Mouse (Mus musculus): Measurements from ENCODE around the gene Dgkd.

Dgkd gene

DNA sequence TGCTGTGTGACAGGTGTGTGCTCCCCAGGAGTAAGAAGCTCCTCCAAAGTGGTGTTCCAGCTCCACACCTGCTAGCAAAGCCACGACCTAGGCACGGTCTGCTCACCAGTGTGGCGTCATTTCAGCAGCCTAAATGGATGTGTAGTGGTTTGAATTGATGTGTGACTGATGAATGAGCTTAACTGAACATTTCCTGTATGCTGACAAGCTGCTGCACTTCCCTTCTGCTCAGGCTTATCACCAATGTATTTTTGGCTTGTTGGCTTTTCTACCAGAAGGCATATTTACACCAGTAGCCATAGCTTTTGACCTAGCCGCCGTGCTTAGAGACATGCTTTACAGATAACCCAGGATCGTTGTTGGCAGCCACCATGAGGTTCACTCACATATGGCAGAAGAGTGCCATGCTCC lies 94.6 kb downstream of the Dgkd start:
- DNase-seq = peak; percentile 29

DNA sequence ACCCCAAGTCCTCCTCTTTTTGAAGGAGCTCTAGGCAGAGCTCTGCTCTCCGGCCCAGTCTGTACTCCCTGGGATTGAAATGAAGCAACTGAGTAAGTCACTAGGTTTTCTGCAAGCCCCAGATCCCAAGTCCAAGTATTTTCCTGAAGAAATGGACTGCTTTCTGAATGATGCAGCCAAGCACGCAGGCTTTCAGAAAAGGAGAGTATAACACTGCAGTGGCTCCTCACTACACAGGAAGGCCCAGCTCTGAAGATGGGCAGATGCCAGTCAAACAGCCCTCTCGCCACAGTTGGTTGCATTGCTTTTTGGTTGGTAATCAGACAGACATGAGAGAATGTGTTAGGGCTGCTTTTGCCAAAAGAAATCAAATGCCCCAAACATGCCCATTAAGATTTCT lies 98.6 kb downstream of the Dgkd start:
- DNase-seq = no peak

DNA sequence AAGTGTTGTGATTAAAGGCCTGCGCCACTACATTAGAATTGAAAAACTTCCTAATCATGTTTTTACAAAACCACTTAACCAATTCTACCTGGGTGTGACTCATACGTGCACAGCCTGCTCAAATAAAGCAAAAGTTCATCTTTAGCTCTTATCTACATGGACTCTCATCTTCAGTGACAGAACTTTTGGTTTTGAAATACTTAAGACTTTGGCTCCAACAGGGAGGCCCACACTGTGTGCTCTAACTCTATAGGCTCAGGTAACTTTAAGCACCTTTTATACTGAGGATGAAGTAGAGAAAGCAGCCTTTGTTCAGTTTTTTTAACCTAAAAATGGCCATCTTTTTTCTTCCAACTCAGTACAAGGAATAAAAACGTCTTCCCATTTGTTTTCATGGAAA lies 100.0 kb downstream of the Dgkd start:
- DNase-seq = no peak

DNA sequence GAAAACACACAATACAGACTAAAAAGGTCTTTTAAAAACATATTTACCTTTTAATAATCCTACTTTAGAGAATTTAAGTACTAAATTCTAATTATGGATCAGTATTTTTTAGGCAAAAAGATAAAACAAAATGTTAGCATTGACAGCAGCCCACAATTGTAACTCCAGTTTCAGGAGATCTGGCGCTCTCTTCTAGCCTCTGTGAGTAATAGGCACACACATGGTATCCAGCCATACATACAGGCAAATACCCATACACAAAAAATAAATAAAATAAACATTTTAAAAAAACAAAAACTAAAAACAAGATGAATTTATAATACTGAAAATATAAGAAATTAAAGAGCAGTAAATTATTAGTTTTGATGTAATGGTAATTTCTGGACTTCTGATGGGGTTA lies 105.8 kb downstream of the Dgkd start:
- DNase-seq = no peak

DNA sequence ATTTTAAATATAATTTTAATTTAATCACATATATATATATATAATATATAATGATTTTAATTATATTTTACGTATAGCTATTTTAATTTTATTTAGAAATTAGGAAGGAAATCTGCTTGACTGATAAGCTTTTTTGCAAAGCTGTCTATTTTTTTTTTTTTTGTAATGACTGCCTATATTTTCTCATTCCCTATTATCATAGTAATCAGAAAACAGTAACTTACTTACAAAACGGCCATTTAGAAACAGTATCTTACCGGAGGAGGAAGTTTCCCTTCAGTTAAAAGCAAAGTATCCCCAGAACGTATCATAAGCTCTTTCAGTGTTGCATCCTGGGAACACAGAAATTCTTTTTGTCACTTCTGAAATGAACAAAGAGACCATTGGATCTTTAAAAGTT lies 106.4 kb downstream of the Dgkd start:
- DNase-seq = no peak

DNA sequence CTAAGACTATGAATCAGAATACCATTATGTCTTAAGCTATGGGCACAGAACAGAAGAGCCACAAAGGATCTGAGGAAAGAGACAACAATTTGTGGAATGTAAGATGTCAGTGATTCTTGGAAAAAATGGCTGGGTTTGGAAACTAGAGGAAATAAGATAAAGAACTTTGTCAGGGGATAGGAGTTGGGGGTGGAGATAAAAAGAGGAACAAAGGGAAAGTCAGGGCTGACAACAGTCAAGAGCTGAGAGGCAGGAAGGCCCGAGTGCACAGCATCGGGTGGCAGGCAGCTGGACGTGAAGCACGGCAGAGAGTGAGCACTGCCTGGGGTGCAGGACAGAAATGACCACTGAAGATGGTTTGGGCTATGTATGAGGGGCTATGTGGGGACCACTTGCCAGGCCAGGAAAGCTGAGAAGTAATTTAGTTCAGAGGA lies 106.9 kb downstream of the Dgkd start:
- no peak for DNase-seq

DNA sequence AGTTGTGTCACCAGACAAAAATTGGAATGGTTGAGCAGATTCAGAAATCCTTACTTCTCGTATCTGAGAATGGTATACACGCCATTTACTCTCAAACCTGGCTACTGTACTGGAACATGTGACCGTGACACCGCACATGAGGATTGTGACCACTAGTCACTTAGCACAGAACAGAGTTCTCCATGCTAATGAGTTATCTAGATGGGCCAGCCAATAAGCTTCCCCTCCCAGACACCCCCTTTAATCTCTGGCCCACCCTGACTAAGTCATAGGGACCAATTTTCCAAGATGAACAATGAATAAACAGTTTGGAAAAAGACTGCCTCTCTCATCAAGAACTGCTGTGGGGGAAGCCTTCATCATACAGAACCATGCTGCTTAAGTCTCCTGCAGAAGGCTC lies 107.7 kb downstream of the Dgkd start:
- no peak for DNase-seq

DNA sequence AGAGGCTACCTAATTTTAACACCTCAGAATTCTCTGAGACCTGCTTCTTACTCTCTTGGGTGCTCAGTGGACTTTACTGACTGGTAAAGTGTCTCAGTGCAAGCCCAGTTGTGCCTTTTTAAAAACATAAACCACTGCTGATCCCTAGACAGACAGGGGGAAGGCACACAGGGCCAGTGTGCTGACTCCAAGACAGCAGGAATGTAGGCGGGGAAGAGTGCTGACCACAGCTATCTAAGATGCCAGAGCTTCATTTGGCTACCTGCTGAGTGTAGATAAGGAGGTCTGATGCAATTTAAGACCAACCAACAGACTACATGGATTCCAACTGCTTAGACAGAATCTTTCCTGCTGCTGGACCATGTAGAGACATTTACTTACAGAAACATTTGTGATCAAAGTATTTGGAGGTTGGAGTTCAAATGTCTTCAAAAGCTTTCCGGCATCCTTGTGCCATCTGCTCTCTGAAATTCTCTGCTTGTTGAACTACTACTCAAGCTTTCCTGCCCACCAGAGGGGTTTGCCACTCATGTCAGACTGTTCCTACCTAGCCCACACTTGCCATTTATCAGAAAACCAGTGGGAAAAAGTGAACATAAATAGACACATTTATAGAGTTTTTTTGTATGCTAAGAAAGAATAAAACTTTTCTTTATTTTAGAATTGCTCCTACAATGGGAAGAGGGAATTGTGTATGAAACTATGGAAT lies 108.5 kb downstream of the Dgkd start:
- no peak for DNase-seq

DNA sequence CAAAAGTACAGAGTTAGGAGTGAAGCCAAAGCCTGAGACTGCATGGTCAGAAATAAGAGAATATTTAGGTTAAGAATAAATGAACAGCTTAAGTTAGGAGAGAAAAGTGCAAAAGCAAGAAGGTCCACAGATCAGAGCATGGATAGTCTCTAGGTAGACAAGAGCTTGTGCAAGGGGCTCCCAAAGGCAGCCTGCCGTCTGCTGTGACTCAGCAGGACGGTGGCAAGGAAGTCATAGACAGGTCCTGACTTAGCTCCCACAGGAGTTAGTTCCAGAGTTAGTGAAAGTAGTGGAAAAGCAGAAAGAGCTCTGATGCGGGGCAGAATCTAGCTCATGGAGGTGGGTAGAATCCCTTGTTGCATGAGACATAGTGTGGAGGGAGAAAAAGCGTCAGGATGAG lies 117.3 kb downstream of the Dgkd start:
- no peak for DNase-seq

DNA sequence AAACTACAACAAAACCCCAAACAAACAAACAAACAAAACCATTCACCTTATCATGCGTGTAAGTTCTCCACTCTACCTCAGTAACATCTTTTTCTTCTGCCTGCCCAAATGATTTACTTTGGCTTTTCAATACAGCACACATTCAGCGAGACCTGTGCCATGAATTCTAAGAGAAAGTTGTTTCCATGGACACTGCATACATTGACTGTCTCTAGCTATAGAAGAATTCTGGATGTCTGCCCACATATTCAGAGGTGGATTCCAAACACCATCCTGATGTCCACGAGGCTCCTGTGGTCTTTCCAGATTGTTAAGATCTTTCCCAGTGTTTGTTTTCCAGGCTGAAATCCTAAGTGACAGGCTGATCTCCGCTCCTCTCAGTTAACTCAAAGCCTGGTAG lies 129.2 kb downstream of the Dgkd start:
- no peak for DNase-seq

DNA sequence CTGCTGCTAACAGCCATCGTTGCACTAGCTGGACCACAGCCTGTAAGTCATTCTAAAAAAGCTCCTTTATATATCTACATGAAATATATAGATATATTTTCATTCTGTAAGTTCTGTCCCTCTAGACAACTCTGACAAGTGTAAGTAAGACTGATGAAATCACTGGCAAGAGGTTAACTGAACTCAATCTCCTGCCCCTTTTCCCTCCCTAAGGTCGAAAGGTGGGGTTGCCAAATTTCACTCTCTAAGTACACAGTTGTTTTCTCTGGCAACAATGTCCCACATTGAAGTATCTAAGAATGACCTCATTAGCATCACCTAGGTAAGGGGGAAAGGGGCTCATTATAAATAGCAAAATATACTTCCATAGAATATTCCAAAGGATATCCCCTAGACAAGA lies 139.6 kb downstream of the Dgkd start:
- no peak for DNase-seq
